Mouse (Mus musculus) neural tube, embryonic 14.5 days (tissue): ENCODE data around the gene Gps2. TPM values are rescaled to one million over a fixed set of nuclear protein-coding genes. Genes with fewer than 3 reads are reported as not detected.

Experiments used
- microRNA-seq: library from miRNA; unstranded; fragments of <30 nt; microRNA quantifications from one replicate; pipeline ENCODE4, GENCODE M21; 2016
- polyA plus RNA-seq: library from polyadenylated mRNA; unstranded; fragments of >200 nt; fragmentation: Nextera tagmentation; extraction: Ambion mirVana; gene quantifications from 2 replicates; pipeline ENCODE4 v1.2.1, GENCODE M21; 2014

Gene Gps2
- polyA plus RNA-seq, 1 experiment from 2014 or later, result 65.4 TPM

Small RNAs within 50 kb of the gene (microRNA-seq; reads per million reads assigned to microRNA genes)
- not detected for gene Mir6924

Other genes starting within 250 kb of the Gps2 start
- 3.7 and 11.2 TPM in 2 replicates for gene Cd68, start 247.7 kb upstream of the Gps2 start, polyA plus RNA-seq
- gene Eif4a1, start 241.5 kb upstream of the Gps2 start, polyA plus RNA-seq, result 503 and 643 TPM in 2 replicates
- gene Senp3, start 231.8 kb upstream of the Gps2 start, polyA plus RNA-seq, result 104 and 116 TPM in 2 replicates
- 0.24 and 0.72 TPM in 2 replicates for gene Tnfsf13, start 228.1 kb upstream of the Gps2 start, polyA plus RNA-seq
- gene Tnfsf12, start 218.0 kb upstream of the Gps2 start, polyA plus RNA-seq, result 2.1 and 3.4 TPM in 2 replicates
- 0.75 and 1.8 TPM in 2 replicates for gene Tnfsfm13, start 217.8 kb upstream of the Gps2 start, polyA plus RNA-seq
- gene Polr2a, start 155.3 kb upstream of the Gps2 start, polyA plus RNA-seq, result 23.5 and 30.7 TPM in 2 replicates
- not detected in 2 replicates for gene Slc35g3, start 151.9 kb upstream of the Gps2 start, polyA plus RNA-seq
- 4.3 and 6.0 TPM in 2 replicates for gene Zbtb4, start 148.0 kb upstream of the Gps2 start, polyA plus RNA-seq
- 0.78 and 1.3 TPM in 2 replicates for gene Chrnb1, start 117.9 kb upstream of the Gps2 start, polyA plus RNA-seq
- 6.4 and 9.1 TPM in 2 replicates for gene Fgf11, start 112.0 kb upstream of the Gps2 start, polyA plus RNA-seq
- 0.68 and 0.76 TPM in 2 replicates for gene Tmem102, start 108.3 kb upstream of the Gps2 start, polyA plus RNA-seq
- not detected in 2 replicates for gene Gm39566, start 98.6 kb upstream of the Gps2 start, polyA plus RNA-seq
- 0.16 TPM in 1 of 2 replicates, not detected in the other for gene Spem2, start 95.4 kb upstream of the Gps2 start, polyA plus RNA-seq
- 0.35 and 0.40 TPM in 2 replicates for gene Spem1, start 91.7 kb upstream of the Gps2 start, polyA plus RNA-seq
- gene Nlgn2, start 76.1 kb upstream of the Gps2 start, polyA plus RNA-seq, result 24.2 and 31.3 TPM in 2 replicates
- 306 and 377 TPM in 2 replicates for gene Tmem256, start 75.4 kb upstream of the Gps2 start, polyA plus RNA-seq
- gene Plscr3, start 67.5 kb upstream of the Gps2 start, polyA plus RNA-seq, result 36.3 and 51.8 TPM in 2 replicates
- gene Tnk1, start 55.2 kb upstream of the Gps2 start, polyA plus RNA-seq, result 0.28 TPM in 1 of 2 replicates, not detected in the other
- not detected in 2 replicates for gene Tmem95, start 35.9 kb upstream of the Gps2 start, polyA plus RNA-seq
- 0.80 and 2.0 TPM in 2 replicates for gene Kctd11, start 32.5 kb upstream of the Gps2 start, polyA plus RNA-seq
- 0.17 and 0.33 TPM in 2 replicates for gene Acap1, start 18.3 kb upstream of the Gps2 start, polyA plus RNA-seq
- gene 2810408A11Rik, start 12.9 kb upstream of the Gps2 start, polyA plus RNA-seq, result 7.1 and 7.8 TPM in 2 replicates
- gene Neurl4, start 12.8 kb upstream of the Gps2 start, polyA plus RNA-seq, result 26.2 and 27.8 TPM in 2 replicates
- 1,037 and 1,095 TPM in 2 replicates for gene Eif5a, start 8.1 kb downstream of the Gps2 start, polyA plus RNA-seq
- 5.9 and 11.1 TPM in 2 replicates for gene Ybx2, start 21.9 kb downstream of the Gps2 start, polyA plus RNA-seq
- 2.7 and 3.7 TPM in 2 replicates for gene Slc2a4, start 34.3 kb downstream of the Gps2 start, polyA plus RNA-seq
- 0.33 and 0.88 TPM in 2 replicates for gene Cldn7, start 50.9 kb downstream of the Gps2 start, polyA plus RNA-seq
- gene Ctdnep1, start 67.3 kb downstream of the Gps2 start, polyA plus RNA-seq, result 26.5 and 27.1 TPM in 2 replicates
- gene Elp5, start 68.6 kb downstream of the Gps2 start, polyA plus RNA-seq, result 159 and 175 TPM in 2 replicates
- 609 and 643 TPM in 2 replicates for gene Gabarap, start 77.3 kb downstream of the Gps2 start, polyA plus RNA-seq
- 28.8 and 37.8 TPM in 2 replicates for gene Phf23, start 81.9 kb downstream of the Gps2 start, polyA plus RNA-seq
- 19.0 and 19.2 TPM in 2 replicates for gene Dvl2, start 86.7 kb downstream of the Gps2 start, polyA plus RNA-seq
- gene Acadvl, start 101.5 kb downstream of the Gps2 start, polyA plus RNA-seq, result 49.5 and 57.2 TPM in 2 replicates
- 24.9 and 31.6 TPM in 2 replicates for gene Dlg4, start 103.1 kb downstream of the Gps2 start, polyA plus RNA-seq
- 3.7 TPM in 1 of 2 replicates, not detected in the other for gene Asgr1, start 140.2 kb downstream of the Gps2 start, polyA plus RNA-seq
- 0.26 TPM in 1 of 2 replicates, not detected in the other for gene Asgr2, start 178.8 kb downstream of the Gps2 start, polyA plus RNA-seq
- gene Mgl2, start 216.4 kb downstream of the Gps2 start, polyA plus RNA-seq, result 0.20 and 0.68 TPM in 2 replicates
- gene Clec10a, start 242.3 kb downstream of the Gps2 start, polyA plus RNA-seq, result 1.1 TPM in 1 of 2 replicates, not detected in the other